Mouse (Mus musculus): ENCODE measurements around the gene Plcb4.

- TF ChIP-seq CTCF (conservative IDR thresholded peaks at IDR 0.05; ENCODE audit: insufficient read depth, insufficient read length, low read depth, low read length) (no peak), POLR2A (IDR thresholded peaks at IDR 0.05; ENCODE audit: low read depth, low read length) (no peak)
Measured at GRCm38 (mm10) chr2:135673649-135674048, 14.8 kb downstream of the Plcb4 start.
